Mouse (Mus musculus): ENCODE results near the gene Tmem163.

Tmem163 gene

GRCm38 (mm10) chr1:127498746-127499145 is 180.6 kb downstream of the Tmem163 start:
- DNase-seq (ENCODE audit: low spot score) = no peak

- DNase-seq (ENCODE audit: low spot score) = peak; percentile 84
These were observed 182.4 kb downstream of the Tmem163 start for GRCm38 (mm10) chr1:127496737-127497543.

GRCm38 (mm10) chr1:127487161-127487560 is 192.2 kb downstream of the Tmem163 start:
- peak; percentile 35 for DNase-seq (ENCODE audit: low spot score)

GRCm38 (mm10) chr1:127484826-127485225 is 194.5 kb downstream of the Tmem163 start:
- peak; percentile 70 for DNase-seq (ENCODE audit: low spot score)

- no peak for DNase-seq (ENCODE audit: low spot score)
These were observed 195.2 kb downstream of the Tmem163 start for GRCm38 (mm10) chr1:127484188-127484587.

GRCm38 (mm10) chr1:127482911-127483310 is 196.4 kb downstream of the Tmem163 start:
- no peak for DNase-seq (ENCODE audit: low spot score)

- no peak for DNase-seq (ENCODE audit: low spot score)
These were observed 203.6 kb downstream of the Tmem163 start for GRCm38 (mm10) chr1:127475756-127476155.

GRCm38 (mm10) chr1:127470175-127470574 is 209.2 kb downstream of the Tmem163 start:
- DNase-seq (ENCODE audit: low spot score) = no peak

- no peak for DNase-seq (ENCODE audit: low spot score)
These were observed 212.1 kb downstream of the Tmem163 start for GRCm38 (mm10) chr1:127467238-127467637.

- no peak for DNase-seq (ENCODE audit: low spot score)
These were observed 214.1 kb downstream of the Tmem163 start for GRCm38 (mm10) chr1:127465292-127465691.

- no peak for DNase-seq (ENCODE audit: low spot score)
These were observed 215.3 kb downstream of the Tmem163 start for GRCm38 (mm10) chr1:127464041-127464440.

GRCm38 (mm10) chr1:127461017-127461416 is 218.3 kb downstream of the Tmem163 start:
- DNase-seq (ENCODE audit: low spot score) = peak; percentile 25

- no peak for DNase-seq (ENCODE audit: low spot score)
These were observed 219.8 kb downstream of the Tmem163 start for GRCm38 (mm10) chr1:127459576-127459975.

- DNase-seq (ENCODE audit: low spot score) = peak; percentile 93
These were observed 220.3 kb downstream of the Tmem163 start for GRCm38 (mm10) chr1:127459015-127459451.

- no peak for DNase-seq (ENCODE audit: low spot score)
These were observed 226.0 kb downstream of the Tmem163 start for GRCm38 (mm10) chr1:127453397-127453796.

- no peak for DNase-seq (ENCODE audit: low spot score)
These were observed 234.4 kb downstream of the Tmem163 start for GRCm38 (mm10) chr1:127444836-127445485.

GRCm38 (mm10) chr1:127442880-127443877 is 236.2 kb downstream of the Tmem163 start:
- peak; percentile 79 for DNase-seq (ENCODE audit: low spot score)

- no peak for DNase-seq (ENCODE audit: low spot score)
These were observed 237.6 kb downstream of the Tmem163 start for GRCm38 (mm10) chr1:127441736-127442135.

- no peak for DNase-seq (ENCODE audit: low spot score)
These were observed 238.3 kb downstream of the Tmem163 start for GRCm38 (mm10) chr1:127441007-127441406.

- no peak for DNase-seq (ENCODE audit: low spot score)
These were observed 239.9 kb downstream of the Tmem163 start for GRCm38 (mm10) chr1:127439452-127439891.

GRCm38 (mm10) chr1:127437091-127437490 is 242.3 kb downstream of the Tmem163 start:
- DNase-seq (ENCODE audit: low spot score) = no peak

Data from retina, embryonic 14.5 days (tissue).